Mouse (Mus musculus) forebrain, embryonic 11.5 days (tissue): ENCODE results near the gene Bcat1. TPM values are rescaled to one million over a fixed set of nuclear protein-coding genes. Genes with fewer than 3 reads are reported as not detected.

Experiments
- ATAC-seq: fragments of 200-750 bp; cut with Nextera tagmentation; replicated peaks from 2 replicates; pipeline ENCODE4 v1.8.0; 2017; ENCODE audit warnings: moderate TSS enrichment; ENCODE audit not compliant: low FRiP score
- DNase-seq: peaks from one replicate; pipeline ENCODE4 v3.0.0-alpha.2; 2017; ENCODE audit warnings: low spot score
- H3K27ac ChIP-seq: fragments of 300-500 bp; sonication (generic); 2 replicates; pipeline ENCODE4 v1.5.1; 2014; ENCODE audit warnings: low read depth, low read length
- H3K27me3 ChIP-seq: fragments of 300-500 bp; sonication (generic); 2 replicates; pipeline ENCODE4 v1.6.1; 2014; ENCODE audit warnings: mild to moderate bottlenecking, low read length, mixed read lengths; ENCODE audit not compliant: control insufficient read depth, insufficient read depth
- H3K36me3 ChIP-seq: fragments of 300-500 bp; sonication (generic); 2 replicates; pipeline ENCODE4 v1.6.1; 2014; ENCODE audit warnings: mild to moderate bottlenecking, low read length, moderate library complexity, mixed read lengths; ENCODE audit not compliant: control insufficient read depth, insufficient read depth
- H3K4me1 ChIP-seq: fragments of 300-500 bp; sonication (generic); replicated peaks from 2 replicates; pipeline ENCODE4 v1.6.1; 2014; ENCODE audit warnings: low read length, mixed read lengths; ENCODE audit not compliant: control insufficient read depth, insufficient read depth
- H3K4me2 ChIP-seq: fragments of 300-500 bp; sonication (generic); 2 replicates; pipeline ENCODE4 v1.6.1; 2014; ENCODE audit warnings: low read depth, mild to moderate bottlenecking, low read length, moderate library complexity, mixed read lengths; ENCODE audit not compliant: severe bottlenecking
- H3K4me3 ChIP-seq: fragments of 300-500 bp; sonication (generic); 2 replicates; pipeline ENCODE4 v1.5.1; 2014; ENCODE audit warnings: low read depth, low read length
- H3K9ac ChIP-seq: fragments of 300-500 bp; sonication (generic); 2 replicates; pipeline ENCODE4 v1.6.1; 2014; ENCODE audit warnings: low read length
- H3K9me3 ChIP-seq: fragments of 300-500 bp; sonication (generic); 2 replicates; pipeline ENCODE4 v1.6.1; 2016; ENCODE audit warnings: low read length, mixed read lengths; ENCODE audit not compliant: control insufficient read depth
- WGBS: fragments of 180-500 bp; shearing (Covaris S2); extraction: QIAGEN DNeasy Blood & Tissue Kit; methylation state at CpG from one replicate; pipeline ENCODE4 v1.1.7; 2014; 5-methylcytosine and 5-hydroxymethylcytosine counted together
- polyA plus RNA-seq: library from polyadenylated mRNA; unstranded; fragments of >200 nt; fragmentation: Nextera tagmentation; extraction: Ambion mirVana; gene quantifications from 2 replicates; pipeline ENCODE4 v1.2.1, GENCODE M21; 2014

Bcat1 gene
- polyA plus RNA-seq, 1 experiment from 2014 or later: 110 TPM

- DNase-seq (no peak), ATAC-seq (no peak)
- no peaks in the 10 kb centered on the region for H3K27me3 ChIP-seq
- no peak overlapping the region for H3K4me3 ChIP-seq
- no peak overlapping the region for H3K9ac ChIP-seq
- peaks cover 10% of the 10 kb centered on the region; the same call in 1 of the 2 replicates for H3K36me3 ChIP-seq
- no peaks in the 10 kb centered on the region for H3K4me1 ChIP-seq
- H3K27ac ChIP-seq: no peak overlapping the region
- no peaks in the 10 kb centered on the region; the same call in 1 of the 2 replicates for H3K9me3 ChIP-seq
- 93% methylated on average over 4 of the region's 4 CpGs for WGBS
- no peak overlapping the region for H3K4me2 ChIP-seq
These were observed 58.5 kb downstream of the Bcat1 start for GRCm38 (mm10) chr6:145017508-145017907.

GRCm38 (mm10) chr6:145016639-145017038 is 59.3 kb downstream of the Bcat1 start:
- H3K9me3 ChIP-seq: no peaks in the 10 kb centered on the region; the same call in 1 of the 2 replicates
- no peaks in the 10 kb centered on the region for H3K27me3 ChIP-seq
- no peaks in the 10 kb centered on the region for H3K4me1 ChIP-seq
- no peak overlapping the region for H3K27ac ChIP-seq
- no peak overlapping the region for H3K4me3 ChIP-seq
- ATAC-seq: no peak
- H3K4me2 ChIP-seq: no peak overlapping the region
- H3K36me3 ChIP-seq: peaks cover 10% of the 10 kb centered on the region; the same call in 1 of the 2 replicates
- no peak for DNase-seq
- no peak overlapping the region for H3K9ac ChIP-seq
- WGBS: 97% methylated on average over 16 of the region's 16 CpGs

- H3K4me3 ChIP-seq: no peak overlapping the region
- H3K4me1 ChIP-seq: no peaks in the 10 kb centered on the region
- DNase-seq (peak; percentile 60), ATAC-seq (no peak)
- 92% methylated on average over 2 of the region's 2 CpGs for WGBS
- H3K27ac ChIP-seq: no peak overlapping the region
- no peaks in the 10 kb centered on the region; the same call in 1 of the 2 replicates for H3K9me3 ChIP-seq
- no peaks in the 10 kb centered on the region for H3K27me3 ChIP-seq
- H3K9ac ChIP-seq: no peak overlapping the region
- peaks cover 8% of the 10 kb centered on the region; the same call in 1 of the 2 replicates for H3K36me3 ChIP-seq
- H3K4me2 ChIP-seq: no peak overlapping the region
These were observed 61.0 kb downstream of the Bcat1 start for GRCm38 (mm10) chr6:145014944-145015343.

- 89% methylated on average over 8 of the region's 8 CpGs for WGBS
- Histone ChIP-seq H3K27ac (no peak overlapping the region), H3K9me3 (no peaks in the 10 kb centered on the region; the same call in 1 of the 2 replicates), H3K4me1 (no peaks in the 10 kb centered on the region), H3K9ac (no peak overlapping the region), H3K4me3 (no peak overlapping the region), H3K27me3 (no peaks in the 10 kb centered on the region), H3K36me3 (peaks cover 6% of the 10 kb centered on the region; the same call in 1 of the 2 replicates), H3K4me2 (no peak overlapping the region)
- DNase-seq: no peak
- no peak for ATAC-seq
These were observed 63.3 kb downstream of the Bcat1 start for GRCm38 (mm10) chr6:145012699-145013098.

GRCm38 (mm10) chr6:145011141-145011540 is 64.8 kb downstream of the Bcat1 start:
- WGBS: 75% methylated on average over 8 of the region's 8 CpGs
- Histone ChIP-seq H3K36me3 (peaks cover 3% of the 10 kb centered on the region; the same call in 1 of the 2 replicates), H3K4me3 (no peak overlapping the region), H3K4me1 (no peaks in the 10 kb centered on the region), H3K4me2 (no peak overlapping the region), H3K27ac (no peak overlapping the region; the same call in 1 of the 2 replicates), H3K9ac (no peak overlapping the region), H3K27me3 (no peaks in the 10 kb centered on the region), H3K9me3 (no peaks in the 10 kb centered on the region; the same call in 1 of the 2 replicates)
- DNase-seq (no peak), ATAC-seq (no peak)

GRCm38 (mm10) chr6:145009859-145010818 is 65.8 kb downstream of the Bcat1 start:
- 74% methylated on average over 8 of the region's 8 CpGs for WGBS
- no peak overlapping the region for H3K4me3 ChIP-seq
- H3K27me3 ChIP-seq: no peaks in the 10 kb centered on the region
- ATAC-seq (peak; percentile 55; the same call in 1 of the 2 replicates), DNase-seq (peak; percentile 59)
- H3K9me3 ChIP-seq: no peaks in the 10 kb centered on the region; the same call in 1 of the 2 replicates
- no peak overlapping the region for H3K4me2 ChIP-seq
- peaks cover 2% of the 10 kb centered on the region; the same call in 1 of the 2 replicates for H3K36me3 ChIP-seq
- no peak overlapping the region for H3K27ac ChIP-seq
- H3K9ac ChIP-seq: no peak overlapping the region
- H3K4me1 ChIP-seq: no peaks in the 10 kb centered on the region

- Histone ChIP-seq H3K4me2 (no peak overlapping the region), H3K27ac (no peak overlapping the region), H3K4me3 (no peak overlapping the region), H3K9ac (no peak overlapping the region), H3K36me3 (no peaks in the 10 kb centered on the region; the same call in 1 of the 2 replicates), H3K9me3 (no peaks in the 10 kb centered on the region), H3K27me3 (no peaks in the 10 kb centered on the region), H3K4me1 (no peaks in the 10 kb centered on the region)
- ATAC-seq: no peak
- no peak for DNase-seq
These were observed 72.5 kb downstream of the Bcat1 start for GRCm38 (mm10) chr6:145003459-145003858.

- H3K27ac ChIP-seq: no peak overlapping the region
- ATAC-seq (no peak), DNase-seq (no peak)
- H3K4me2 ChIP-seq: no peak overlapping the region
- H3K27me3 ChIP-seq: no peaks in the 10 kb centered on the region
- WGBS: 83% methylated on average over 14 of the region's 14 CpGs
- H3K4me3 ChIP-seq: no peak overlapping the region
- H3K9ac ChIP-seq: no peak overlapping the region
- no peaks in the 10 kb centered on the region; the same call in 1 of the 2 replicates for H3K36me3 ChIP-seq
- H3K4me1 ChIP-seq: no peaks in the 10 kb centered on the region
- H3K9me3 ChIP-seq: no peaks in the 10 kb centered on the region
These were observed 73.7 kb downstream of the Bcat1 start for GRCm38 (mm10) chr6:145002094-145002936.
